Comparison of ENCODE assay signal across 8 mouse cellular contexts in the genomic region with DNA sequence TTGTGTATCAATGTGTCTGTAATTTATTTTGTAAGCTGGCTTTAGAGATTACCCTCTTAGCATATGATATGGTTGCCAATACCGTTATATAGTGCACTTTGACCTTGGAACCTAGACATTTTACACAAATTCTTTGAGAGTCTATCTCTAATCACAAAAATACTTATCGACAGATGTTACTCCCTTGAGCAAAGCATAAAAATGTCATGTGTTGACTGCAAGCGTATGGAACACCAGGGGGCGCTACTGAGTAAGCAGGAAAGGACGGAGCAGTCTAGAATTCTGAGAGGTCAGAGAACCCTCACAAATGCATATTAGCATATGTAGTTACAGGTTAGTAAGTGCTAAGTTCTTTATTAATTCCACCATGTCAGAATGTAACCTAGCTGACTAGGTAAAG. TPM values are rescaled to one million over a fixed set of nuclear protein-coding genes. Genes with fewer than 3 reads are reported as not detected.
DNase-seq lines count a peak whose midpoint lies in the region; ATAC-seq lines count a peak whose summit lies in the region.

No protein-coding gene starts in this region.

- WGBS in neural tube, embryonic 15.5 days = 9% methylated on average over 5 of the region's 5 CpGs
- 10% methylated on average over 5 of the region's 5 CpGs for WGBS in forebrain, embryonic 14.5 days
- WGBS in intestine, embryonic 16.5 days = 9% methylated on average over 5 of the region's 5 CpGs
- 11% methylated on average over 5 of the region's 5 CpGs for WGBS in midbrain, embryonic 14.5 days

- no peaks in the 10 kb centered on the region for H3K9me3 ChIP-seq in neural tube, embryonic 15.5 days (replicated peaks)
- H3K9me3 ChIP-seq in forebrain, embryonic 14.5 days (replicated peaks; ENCODE audit: control insufficient read depth, low read length) = no peaks in the 10 kb centered on the region
- no peaks in the 10 kb centered on the region for H3K9me3 ChIP-seq in intestine, embryonic 16.5 days (ENCODE audit: control insufficient read depth, low read length)
- no peaks in the 10 kb centered on the region for H3K9me3 ChIP-seq in midbrain, embryonic 14.5 days (ENCODE audit: control insufficient read depth, low read length)

- peak; percentile 81 for DNase-seq in neural tube, embryonic 10.5 days (ENCODE audit: extremely low spot score, low spot score)
- peak; percentile 83 for DNase-seq in forebrain, embryonic 14.5 days (ENCODE audit: low spot score)
- peak; percentile 42 to 66 for DNase-seq in left cerebral cortex, postnatal 36 days (ENCODE audit: low spot score in 2 of 2)
- peak; percentile 88 for DNase-seq in midbrain, embryonic 14.5 days
- DNase-seq in telencephalon, adult 2 months (ENCODE audit: low read depth, low spot score) = peak; percentile 46

- H3K4me1 ChIP-seq in neural tube, embryonic 15.5 days = peaks cover 30% of the 10 kb centered on the region
- H3K4me1 ChIP-seq in forebrain, embryonic 14.5 days (ENCODE audit: control insufficient read depth, insufficient read depth, low read length) = peaks cover 10% of the 10 kb centered on the region
- H3K4me1 ChIP-seq in intestine, embryonic 16.5 days (ENCODE audit: control insufficient read depth, insufficient read depth, low read length) = peaks cover 9% of the 10 kb centered on the region
- H3K4me1 ChIP-seq in midbrain, embryonic 14.5 days (ENCODE audit: control insufficient read depth, insufficient read depth, low read length) = peaks cover 13% of the 10 kb centered on the region

- H3K27me3 ChIP-seq in neural tube, embryonic 15.5 days (replicated peaks) = no peaks in the 10 kb centered on the region
- no peaks in the 10 kb centered on the region for H3K27me3 ChIP-seq in forebrain, embryonic 14.5 days (replicated peaks; ENCODE audit: control insufficient read depth, insufficient read depth, low read length)
- H3K27me3 ChIP-seq in intestine, embryonic 16.5 days (replicated peaks; ENCODE audit: control insufficient read depth, insufficient read depth, low read length) = no peaks in the 10 kb centered on the region
- no peaks in the 10 kb centered on the region for H3K27me3 ChIP-seq in midbrain, embryonic 14.5 days (ENCODE audit: control insufficient read depth, insufficient read depth, low read length)

- intact Hi-C loops in left cerebral cortex, postnatal 36 days (cut with DNase I) = loop anchor here (5.0 kb wide), 1 partner anchor 1110 kb away; no protein-coding TSS in a partner anchor

- H3K4me2 ChIP-seq in neural tube, embryonic 15.5 days = no peak overlapping the region
- H3K4me2 ChIP-seq in forebrain, embryonic 14.5 days (ENCODE audit: low read length) = no peak overlapping the region
- no peak overlapping the region for H3K4me2 ChIP-seq in intestine, embryonic 16.5 days (ENCODE audit: low read depth, low read length)
- no peak overlapping the region for H3K4me2 ChIP-seq in midbrain, embryonic 14.5 days (ENCODE audit: low read length)

- H3K27ac ChIP-seq in neural tube, embryonic 15.5 days (replicated peaks) = no peak overlapping the region
- H3K27ac ChIP-seq in forebrain, embryonic 14.5 days (ENCODE audit: low read depth, low read length) = no peak overlapping the region
- no peak overlapping the region for H3K27ac ChIP-seq in intestine, embryonic 16.5 days (ENCODE audit: low read length)
- no peak overlapping the region for H3K27ac ChIP-seq in midbrain, embryonic 14.5 days (replicated peaks; ENCODE audit: low read depth, low read length)

- H3K4me3 ChIP-seq in neural tube, embryonic 15.5 days (replicated peaks) = no peak overlapping the region
- no peak overlapping the region for H3K4me3 ChIP-seq in forebrain, embryonic 14.5 days (ENCODE audit: low read depth, low read length)
- H3K4me3 ChIP-seq in intestine, embryonic 16.5 days (ENCODE audit: low read length) = no peak overlapping the region
- H3K4me3 ChIP-seq in midbrain, embryonic 14.5 days (replicated peaks; ENCODE audit: low read depth, low read length) = no peak overlapping the region

- no peak overlapping the region for H3K9ac ChIP-seq in neural tube, embryonic 15.5 days (replicated peaks)
- no peak overlapping the region for H3K9ac ChIP-seq in forebrain, embryonic 14.5 days (ENCODE audit: low read length)
- H3K9ac ChIP-seq in intestine, embryonic 16.5 days (ENCODE audit: low read depth, low read length) = no peak overlapping the region
- H3K9ac ChIP-seq in midbrain, embryonic 14.5 days (replicated peaks; ENCODE audit: low read length) = no peak overlapping the region

- H3K36me3 ChIP-seq in neural tube, embryonic 15.5 days = peaks cover 33% of the 10 kb centered on the region
- H3K36me3 ChIP-seq in forebrain, embryonic 14.5 days (ENCODE audit: control insufficient read depth, insufficient read depth, low read length) = peaks cover 42% of the 10 kb centered on the region
- peaks cover 5% of the 10 kb centered on the region for H3K36me3 ChIP-seq in intestine, embryonic 16.5 days (ENCODE audit: control insufficient read depth, insufficient read depth, low read length)
- H3K36me3 ChIP-seq in midbrain, embryonic 14.5 days (ENCODE audit: control insufficient read depth, insufficient read depth, low read length) = peaks cover 40% of the 10 kb centered on the region

- ATAC-seq in neural tube, embryonic 15.5 days (ENCODE audit: low FRiP score) = no peak
- 0 out of 2 replicates have a peak, but pooled peaks have one; percentile 53 for ATAC-seq in cerebellum, adult (ENCODE audit: insufficient number of reproducible peaks, low FRiP score, low TSS enrichment)
- ATAC-seq in forebrain, embryonic 14.5 days = peak; percentile 47
- peak; percentile 27; the same call in 1 of the 2 replicates for ATAC-seq in intestine, embryonic 16.5 days
- ATAC-seq in midbrain, embryonic 14.5 days (ENCODE audit: low FRiP score, low TSS enrichment) = no peak; the same call in 1 of the 2 replicates

RNA-seq across cellular contexts. Expression of a gene that starts 5.8 kb away (rescaled TPM):
- 1,001 and 1,078 TPM in 2 replicates for polyA plus RNA-seq in neural tube, embryonic 15.5 days (2015; fragmentation: Nextera tagmentation; extraction: Ambion mirVana)
- polyA plus RNA-seq in forebrain, embryonic 14.5 days (2014; fragmentation: Nextera tagmentation; extraction: Ambion mirVana) = 1,225 and 1,554 TPM in 2 replicates
- polyA plus RNA-seq in intestine, embryonic 16.5 days (2015; fragmentation: Nextera tagmentation; extraction: Ambion mirVana) = 1,552 and 1,622 TPM in 2 replicates
- 100 to 1,000 TPM; 500 to 588 TPM for total RNA-seq in left cerebral cortex, postnatal 36 days (2021)
- polyA plus RNA-seq in midbrain, embryonic 14.5 days (2014; fragmentation: Nextera tagmentation; extraction: Ambion mirVana) = 1,162 and 1,243 TPM in 2 replicates

RNA-seq across cellular contexts. Expression of a gene that starts 16.5 kb away (rescaled TPM):
- polyA plus RNA-seq in neural tube, embryonic 15.5 days (2015; fragmentation: Nextera tagmentation; extraction: Ambion mirVana) = not detected in 2 replicates
- polyA plus RNA-seq in forebrain, embryonic 14.5 days (2014; fragmentation: Nextera tagmentation; extraction: Ambion mirVana) = not detected in 2 replicates
- polyA plus RNA-seq in intestine, embryonic 16.5 days (2015; fragmentation: Nextera tagmentation; extraction: Ambion mirVana) = not detected in 2 replicates
- total RNA-seq in left cerebral cortex, postnatal 36 days (2021) = not detected
- polyA plus RNA-seq in midbrain, embryonic 14.5 days (2014; fragmentation: Nextera tagmentation; extraction: Ambion mirVana) = not detected in 2 replicates

Comparison
In these comparisons a context has a peak if more than half of its experiments do, and no peak if none do; other contexts are left out.
1. ATAC-seq: peak in cerebellum, adult (single experiment), forebrain, embryonic 14.5 days (single experiment) and intestine, embryonic 16.5 days (single experiment); none in neural tube, embryonic 15.5 days (single experiment) and midbrain, embryonic 14.5 days (single experiment).
2. Peak in every context shown above with its lines, with median percentiles within 50 percentile points of each other: DNase-seq.